Mouse (Mus musculus) forebrain, embryonic 12.5 days (tissue): ENCODE results near the gene Lefty2. TPM values are rescaled to one million over a fixed set of nuclear protein-coding genes. Genes with fewer than 3 reads are reported as not detected.
A peak's percentile ranks its signal among the peaks of the same experiment; 100 is the strongest.

Source experiments
- ATAC-seq: fragments of 200-750 bp; cut with Nextera tagmentation; 2 replicates; pipeline ENCODE4 v1.8.0; 2017; ENCODE audit warnings: moderate TSS enrichment; ENCODE audit not compliant: low FRiP score
- H3K27ac ChIP-seq: fragments of 300-500 bp; sonication (generic); 2 replicates; pipeline ENCODE4 v1.5.1; 2016; ENCODE audit warnings: mild to moderate bottlenecking
- H3K27me3 ChIP-seq: fragments of 300-500 bp; sonication (generic); 2 replicates; pipeline ENCODE4 v1.6.1; 2016; ENCODE audit warnings: mild to moderate bottlenecking
- H3K36me3 ChIP-seq: fragments of 300-500 bp; sonication (generic); replicated peaks from 2 replicates; pipeline ENCODE4 v1.6.1; 2016; ENCODE audit warnings: mild to moderate bottlenecking
- H3K4me1 ChIP-seq: fragments of 300-500 bp; sonication (generic); 2 replicates; pipeline ENCODE4 v1.6.1; 2016
- H3K4me2 ChIP-seq: fragments of 300-500 bp; sonication (generic); 2 replicates; pipeline ENCODE4 v1.6.1; 2016; ENCODE audit warnings: mild to moderate bottlenecking, moderate library complexity
- H3K4me3 ChIP-seq: fragments of 300-500 bp; sonication (generic); replicated peaks from 2 replicates; pipeline ENCODE4 v1.5.1; 2016; ENCODE audit warnings: mild to moderate bottlenecking
- H3K9ac ChIP-seq: fragments of 300-500 bp; sonication (generic); 2 replicates; pipeline ENCODE4 v1.6.1; 2016; ENCODE audit warnings: mild to moderate bottlenecking
- H3K9me3 ChIP-seq: fragments of 300-500 bp; sonication (generic); 2 replicates; pipeline ENCODE4 v1.6.1; 2016
- WGBS: fragments of 180-500 bp; shearing (Covaris S2); methylation state at CpG from one replicate; pipeline ENCODE4 v1.1.7; 2016; 5-methylcytosine and 5-hydroxymethylcytosine counted together
- polyA plus RNA-seq: library from polyadenylated mRNA; unstranded; fragments of >200 nt; fragmentation: Nextera tagmentation; extraction: Ambion mirVana; gene quantifications from 2 replicates; pipeline ENCODE4 v1.2.1, GENCODE M21; 2016

The Lefty2 gene
- polyA plus RNA-seq, 1 experiment from 2014 or later: 0.17 TPM

DNA sequence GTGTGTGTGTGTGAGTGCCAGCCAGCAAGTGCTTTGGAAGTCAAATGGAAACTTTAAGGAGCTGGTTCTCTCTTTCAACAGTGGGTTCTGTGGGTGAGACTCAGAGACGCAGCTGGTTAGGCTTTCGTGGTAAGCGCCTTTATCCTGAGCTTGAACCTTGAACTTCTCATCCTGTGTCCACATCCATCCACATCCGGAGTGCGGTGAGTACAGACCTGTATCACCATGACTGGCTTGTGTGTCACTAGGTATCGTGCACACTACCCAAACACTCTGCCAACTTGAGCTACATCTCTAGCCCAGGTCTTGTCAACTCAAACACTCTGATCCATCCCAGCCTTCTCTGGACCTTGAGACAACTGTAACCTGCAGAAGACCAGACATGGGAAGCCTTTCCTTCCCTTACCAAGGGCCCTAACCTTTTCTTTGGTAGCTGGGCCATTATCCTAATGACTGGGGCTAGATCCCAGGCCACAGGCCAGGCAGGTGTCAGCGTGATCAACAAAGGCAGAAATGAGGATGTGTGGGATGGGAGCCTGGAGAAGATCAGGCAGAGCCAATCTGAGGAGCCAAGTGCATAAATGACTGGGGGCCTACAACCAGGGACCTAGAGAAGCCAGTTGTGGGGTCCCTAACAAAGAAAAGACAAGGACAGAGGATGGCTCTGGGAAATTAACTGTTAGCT lies 48.0 kb downstream of the Lefty2 start:
- Histone ChIP-seq H3K4me1 (peaks cover 22% of the 10 kb centered on the region), H3K27me3 (peaks cover 82% of the 10 kb centered on the region), H3K27ac (no peak overlapping the region), H3K36me3 (no peaks in the 10 kb centered on the region), H3K4me2 (no peak overlapping the region; the same call in 1 of the 2 replicates), H3K9me3 (no peaks in the 10 kb centered on the region), H3K9ac (no peak overlapping the region), H3K4me3 (no peak overlapping the region)
- 87% methylated on average over 7 of the region's 7 CpGs for WGBS
- ATAC-seq: no peak

DNA sequence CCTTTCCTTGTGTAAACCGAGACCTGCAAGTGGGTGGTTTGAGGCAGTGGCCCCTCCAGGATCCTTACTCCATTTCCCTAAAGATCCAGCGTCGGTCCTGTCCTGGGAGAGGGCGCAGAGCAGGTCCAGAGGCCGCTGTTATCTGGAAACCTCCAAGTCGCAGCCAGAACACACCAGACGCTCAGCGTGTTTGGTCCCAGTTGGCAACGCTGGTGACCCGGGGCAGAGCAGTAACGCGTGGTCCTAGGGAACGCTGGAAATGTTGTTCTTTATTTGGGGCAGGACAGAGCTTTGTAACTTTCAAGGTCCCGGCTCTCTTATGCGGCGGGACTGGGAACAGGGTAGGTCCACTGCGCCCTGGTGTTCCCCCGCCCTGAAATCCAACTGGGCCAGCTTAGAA lies 48.8 kb downstream of the Lefty2 start:
- peaks cover 74% of the 10 kb centered on the region for H3K27me3 ChIP-seq
- ATAC-seq: 0 out of 2 replicates have a peak, but pooled peaks have one; percentile 9
- 4% methylated on average over 18 of the region's 18 CpGs for WGBS
- no peaks in the 10 kb centered on the region for H3K9me3 ChIP-seq
- no peak overlapping the region for H3K27ac ChIP-seq
- peak overlapping the region; percentile 56 for H3K9ac ChIP-seq
- H3K4me1 ChIP-seq: peaks cover 23% of the 10 kb centered on the region
- H3K4me3 ChIP-seq: peak overlapping the region; percentile 76
- H3K4me2 ChIP-seq: peak overlapping the region; percentile 93
- no peaks in the 10 kb centered on the region for H3K36me3 ChIP-seq

DNA sequence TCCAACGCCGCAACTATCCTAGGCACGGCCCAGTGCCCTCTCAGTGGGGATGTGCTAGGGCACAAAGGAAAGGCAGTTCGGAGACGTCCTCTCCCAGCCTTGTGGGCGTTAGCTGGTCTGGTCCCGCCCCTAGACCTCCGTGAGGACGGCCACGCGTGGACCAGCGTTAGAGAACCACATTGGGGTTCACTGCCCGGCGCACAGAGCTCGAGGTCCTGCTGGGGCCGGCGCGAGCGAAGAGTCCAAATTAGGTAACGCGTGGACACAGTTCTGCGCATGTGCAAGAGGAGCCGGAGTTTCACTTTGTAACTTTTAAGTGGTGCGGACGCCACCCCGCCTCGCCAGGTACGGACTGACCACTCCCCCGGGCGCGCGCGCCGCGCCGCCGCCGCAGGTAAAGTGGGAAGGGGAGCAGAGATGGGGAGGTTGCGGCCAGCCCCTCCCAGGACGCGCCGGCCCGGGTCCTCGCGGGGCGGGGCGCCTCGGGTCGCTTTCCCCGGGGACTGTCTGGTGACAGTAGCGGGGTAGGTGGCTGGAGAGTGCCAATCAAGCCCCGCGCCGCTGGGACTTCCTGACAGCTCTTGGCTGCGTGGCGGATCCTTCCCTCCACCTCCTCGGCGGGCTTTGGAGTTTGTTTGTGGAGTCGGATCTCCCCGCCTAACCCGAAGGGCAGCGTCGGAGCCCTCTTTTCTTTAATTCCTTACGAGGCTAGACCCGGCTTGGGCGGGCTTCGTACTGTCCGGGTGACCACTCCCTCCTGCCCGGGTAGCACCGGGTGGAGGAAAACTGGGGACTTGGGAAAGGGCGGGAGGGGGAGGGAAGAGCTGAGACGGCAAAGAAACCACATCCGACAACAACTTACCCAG lies 49.5 kb downstream of the Lefty2 start, which contains the start of gene Tmem63a:
Gene Tmem63a, plus strand, starts transcription at position 179 of the 866 bp plus-strand sequence.
- WGBS: under 1% methylated on average over 73 of the region's 73 CpGs
- Histone ChIP-seq H3K27ac (no peak within 1 kb of the TSS), H3K4me1 (peaks cover 23% of the 10 kb centered on the region)

DNA sequence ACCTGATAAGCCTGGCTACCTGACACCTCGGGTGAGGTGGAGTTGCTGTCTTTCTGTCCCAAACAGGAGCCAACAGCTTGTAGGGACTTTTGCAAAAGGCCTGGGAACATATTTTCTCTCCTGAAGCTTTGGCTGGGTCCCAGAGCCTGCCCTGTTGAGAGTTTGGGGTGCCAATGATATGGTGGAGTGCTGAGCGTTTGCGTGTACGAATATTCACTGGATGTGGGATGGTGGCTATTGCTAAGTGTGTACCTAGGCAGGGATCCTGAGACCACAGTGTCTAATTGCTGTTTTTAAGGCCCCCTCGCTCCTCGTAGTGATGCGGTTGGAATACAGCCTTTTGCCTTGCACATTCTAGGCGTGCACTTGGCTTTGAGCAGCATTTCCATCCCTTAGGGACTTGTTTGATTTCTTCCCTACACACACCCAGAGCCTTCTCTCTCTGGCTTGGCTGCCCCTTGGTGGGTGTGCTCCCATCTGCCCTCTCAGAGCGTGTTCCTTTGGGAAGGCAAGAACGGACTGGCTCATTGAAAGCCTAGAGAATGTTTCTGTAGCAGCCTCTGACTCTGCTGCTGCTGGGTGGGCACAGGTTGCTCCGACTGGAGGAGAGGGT lies 50.2 kb downstream of the Lefty2 start:
- peaks cover 23% of the 10 kb centered on the region for H3K4me1 ChIP-seq
- H3K27me3 ChIP-seq: peaks cover 61% of the 10 kb centered on the region
- ATAC-seq: no peak
- H3K4me3 ChIP-seq: peak overlapping the region; percentile 76
- no peaks in the 10 kb centered on the region for H3K36me3 ChIP-seq
- H3K9me3 ChIP-seq: no peaks in the 10 kb centered on the region
- no peak overlapping the region for H3K9ac ChIP-seq
- peak overlapping the region; percentile 93 for H3K4me2 ChIP-seq
- WGBS: 44% methylated on average over 11 of the region's 11 CpGs
- no peak overlapping the region for H3K27ac ChIP-seq

More for the DNA sequence above, 49.5 kb downstream of the Lefty2 start, which contains the start of gene Tmem63a:
- Histone ChIP-seq H3K36me3 (no peaks in the 10 kb centered on the region), H3K4me3 (peak within 1 kb of the TSS; percentile 76), H3K9ac (peak within 1 kb of the TSS; percentile 56), H3K4me2 (peak within 1 kb of the TSS; percentile 93), H3K27me3 (peaks cover 69% of the 10 kb centered on the region), H3K9me3 (no peaks in the 10 kb centered on the region)
- peak; percentile 60; the same call in 1 of the 2 replicates for ATAC-seq

DNA sequence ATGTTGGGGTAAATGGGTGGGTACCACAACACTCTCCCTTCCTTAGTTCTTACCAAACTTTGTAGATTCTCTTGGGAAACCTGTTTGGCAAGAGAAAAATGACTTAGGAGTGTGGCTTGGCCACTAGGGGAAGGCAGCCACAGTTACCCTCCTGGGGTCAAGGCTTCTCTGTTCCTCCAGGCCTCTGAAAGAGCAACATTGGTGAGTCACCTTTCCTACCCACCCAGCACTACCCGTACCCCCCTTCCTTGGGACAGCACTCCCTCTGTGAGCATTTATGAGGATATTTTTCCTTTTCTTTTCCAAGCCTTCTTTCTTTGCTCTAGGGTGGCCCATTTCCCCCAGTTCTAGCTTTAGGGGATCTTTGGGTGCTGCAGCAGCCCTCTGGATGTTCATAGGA lies 51.0 kb downstream of the Lefty2 start:
- no peaks in the 10 kb centered on the region for H3K9me3 ChIP-seq
- H3K27me3 ChIP-seq: peaks cover 59% of the 10 kb centered on the region
- H3K4me1 ChIP-seq: peaks cover 23% of the 10 kb centered on the region
- H3K4me3 ChIP-seq: no peak overlapping the region
- no peak for ATAC-seq
- no peak overlapping the region for H3K27ac ChIP-seq
- no peak overlapping the region for H3K9ac ChIP-seq
- H3K4me2 ChIP-seq: no peak overlapping the region
- WGBS: 79% methylated on average over 1 of the region's 1 CpGs
- no peaks in the 10 kb centered on the region for H3K36me3 ChIP-seq

DNA sequence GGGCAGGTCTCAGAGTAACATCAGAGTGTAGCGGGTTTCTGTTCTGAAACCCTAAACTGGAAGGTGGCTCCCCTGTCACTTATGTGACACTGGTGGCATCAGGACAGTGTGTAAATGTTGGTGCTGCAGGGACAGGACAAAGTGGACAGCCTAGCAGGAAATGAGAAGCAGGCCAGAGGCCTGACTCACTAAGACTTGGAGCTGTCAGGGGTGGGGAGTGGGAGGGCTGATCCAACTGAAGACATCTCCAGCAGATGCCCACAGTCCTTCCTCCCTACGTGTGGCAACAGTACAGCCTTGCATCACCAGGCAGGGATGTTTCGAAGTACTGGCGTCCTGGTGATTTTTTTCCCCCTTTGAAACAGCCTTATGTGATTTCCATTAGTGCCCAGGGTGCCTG lies 51.6 kb downstream of the Lefty2 start:
- H3K4me3 ChIP-seq: no peak overlapping the region
- H3K4me1 ChIP-seq: peaks cover 23% of the 10 kb centered on the region
- no peak for ATAC-seq
- no peak overlapping the region for H3K27ac ChIP-seq
- H3K4me2 ChIP-seq: no peak overlapping the region
- WGBS: 81% methylated on average over 4 of the region's 4 CpGs
- H3K9ac ChIP-seq: no peak overlapping the region
- no peaks in the 10 kb centered on the region for H3K9me3 ChIP-seq
- H3K27me3 ChIP-seq: peaks cover 59% of the 10 kb centered on the region
- no peaks in the 10 kb centered on the region for H3K36me3 ChIP-seq

DNA sequence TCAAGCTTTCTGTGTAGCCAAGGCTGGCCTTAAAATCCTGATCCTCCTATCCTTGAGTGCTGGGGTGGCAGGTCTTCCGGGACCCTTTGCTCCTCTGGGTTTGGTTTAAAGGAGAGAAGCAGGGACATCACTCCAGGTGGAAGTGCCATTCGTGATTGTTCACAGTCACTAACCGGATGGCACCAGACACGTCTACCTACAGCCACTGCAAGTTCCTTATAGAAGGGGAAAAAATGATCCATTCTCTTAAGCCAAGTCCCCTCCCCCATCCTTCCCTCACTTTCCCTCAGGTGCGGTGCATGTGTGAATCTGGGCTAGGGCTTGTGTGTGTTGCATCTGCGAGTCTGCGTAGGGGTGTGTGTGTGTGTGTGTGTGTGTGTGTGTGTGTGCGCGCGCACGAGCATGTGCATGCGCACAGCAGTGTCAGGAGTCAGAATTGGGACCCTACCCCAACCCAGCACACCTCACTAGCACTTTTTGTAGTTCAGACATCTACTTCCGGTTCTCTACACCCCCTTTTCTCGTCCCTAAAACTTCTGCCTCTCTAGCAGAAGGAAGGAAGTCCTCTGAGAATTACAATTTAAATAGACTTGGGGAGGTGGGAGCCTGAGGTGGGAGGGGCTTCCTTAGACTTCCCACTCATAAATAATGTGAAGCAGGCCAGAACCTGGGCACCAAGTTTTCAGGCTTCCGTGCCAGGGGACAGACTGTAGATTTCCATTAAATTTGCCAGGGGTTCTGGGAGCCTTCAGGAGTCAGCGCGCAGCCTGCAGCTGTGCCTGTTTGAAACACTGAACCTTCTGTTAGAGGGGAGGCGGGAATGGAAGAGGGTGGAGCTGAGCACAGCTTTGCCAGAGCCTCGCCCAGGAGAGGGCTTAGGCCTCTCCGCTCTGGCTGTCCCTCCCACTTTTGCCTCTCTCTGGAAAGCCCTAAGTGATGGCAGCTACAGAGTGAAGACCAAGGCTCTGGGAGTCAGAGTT lies 52.4 kb downstream of the Lefty2 start:
- no peaks in the 10 kb centered on the region; the same call in 1 of the 2 replicates for H3K36me3 ChIP-seq
- no peak overlapping the region for H3K4me2 ChIP-seq
- ATAC-seq: 0 out of 2 replicates have a peak, but pooled peaks have one; percentile 39
- no peaks in the 10 kb centered on the region for H3K9me3 ChIP-seq
- peaks cover 54% of the 10 kb centered on the region for H3K27me3 ChIP-seq
- no peak overlapping the region for H3K27ac ChIP-seq
- no peak overlapping the region for H3K9ac ChIP-seq
- no peak overlapping the region for H3K4me3 ChIP-seq
- H3K4me1 ChIP-seq: peaks cover 23% of the 10 kb centered on the region
- WGBS: 30% methylated on average over 20 of the region's 20 CpGs

DNA sequence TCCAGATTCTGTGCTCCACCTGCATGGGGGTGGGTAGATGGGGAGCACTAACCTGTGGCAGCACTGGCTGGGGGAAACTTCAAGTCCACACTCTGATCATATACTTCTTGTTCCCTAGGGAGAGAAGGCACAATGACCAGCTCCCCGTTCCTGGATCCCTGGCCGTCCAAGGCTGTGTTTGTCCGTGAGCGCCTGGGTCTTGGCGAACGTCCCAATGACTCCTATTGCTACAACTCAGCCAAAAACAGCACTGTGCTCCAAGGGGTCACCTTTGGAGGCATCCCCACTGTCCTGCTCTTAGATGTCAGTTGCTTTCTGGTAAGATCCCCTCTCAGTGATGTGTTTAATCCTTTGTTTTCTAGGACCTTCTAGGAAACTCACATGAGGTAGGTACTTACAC lies 53.5 kb downstream of the Lefty2 start:
- WGBS: 95% methylated on average over 6 of the region's 6 CpGs
- H3K4me2 ChIP-seq: no peak overlapping the region
- no peak for ATAC-seq
- no peak overlapping the region for H3K27ac ChIP-seq
- no peaks in the 10 kb centered on the region for H3K9me3 ChIP-seq
- H3K9ac ChIP-seq: no peak overlapping the region
- no peaks in the 10 kb centered on the region; the same call in 1 of the 2 replicates for H3K36me3 ChIP-seq
- H3K27me3 ChIP-seq: peaks cover 43% of the 10 kb centered on the region
- H3K4me3 ChIP-seq: no peak overlapping the region
- peaks cover 23% of the 10 kb centered on the region for H3K4me1 ChIP-seq

Other genes starting within 250 kb of the Lefty2 start
- not detected in 2 replicates for gene Mixl1, start 196.1 kb upstream of the Lefty2 start, polyA plus RNA-seq
- gene Acbd3, start 167.1 kb upstream of the Lefty2 start, polyA plus RNA-seq: 22.5 and 23.7 TPM in 2 replicates
- 3,507 and 3,679 TPM in 2 replicates for gene H3f3a, start 79.2 kb upstream of the Lefty2 start, polyA plus RNA-seq
- gene Sde2, start 42.0 kb upstream of the Lefty2 start, polyA plus RNA-seq: 39.0 and 39.1 TPM in 2 replicates
- 98.3 and 98.4 TPM in 2 replicates for gene Pycr2, start 11.2 kb downstream of the Lefty2 start, polyA plus RNA-seq
- gene Lefty1, start 41.9 kb downstream of the Lefty2 start, polyA plus RNA-seq: 0.24 and 0.34 TPM in 2 replicates
- gene Tmem63a, start 49.2 kb downstream of the Lefty2 start, polyA plus RNA-seq: 2.0 and 2.4 TPM in 2 replicates
- 0.95 and 1.3 TPM in 2 replicates for gene Ephx1, start 127.8 kb downstream of the Lefty2 start, polyA plus RNA-seq
- gene 9130409I23Rik, start 158.1 kb downstream of the Lefty2 start, polyA plus RNA-seq: not detected in 2 replicates